Mouse (Mus musculus) G1E (cell line): ENCODE measurements around the gene Il13ra1.

Experiments
- CTCF ChIP-seq: IDR thresholded peaks from 2 replicates; pipeline ENCODE4 v1.5.1; 2012; ENCODE audit warnings: low read depth, low read length, inconsistent platforms, mixed read lengths
- TAL1 ChIP-seq: conservative IDR thresholded peaks from 2 replicates; pipeline ENCODE4 v1.6.1; 2012; ENCODE audit warnings: low read depth, low read length, inconsistent platforms, mixed read lengths

GRCm38 (mm10) chrX:36129037-36129770 is 17.3 kb downstream of the Il13ra1 start:
- no peak for TF ChIP-seq CTCF
- no peak for TF ChIP-seq TAL1
